Mouse (Mus musculus): ENCODE measurements around the gene Ccdc172. TPM values are rescaled to one million over a fixed set of nuclear protein-coding genes. Genes with fewer than 3 reads are reported as not detected.

Gene Ccdc172
- polyA plus RNA-seq, 1 experiment from 2014 or later, result not detected

GRCm38 (mm10) chr19:58536691-58537090 is 24.9 kb downstream of the Ccdc172 start:
- Histone ChIP-seq H3K27ac (replicated peaks in 1 of 2; ENCODE audit: control insufficient read depth in 1 of 2, insufficient read depth in 1 of 2, low read depth in 2 of 2, low read length in 2 of 2) (no peak overlapping the region), H3K4me3 (ENCODE audit: control insufficient read depth in 1 of 2, insufficient read depth in 1 of 2, low read depth in 1 of 2, low read length in 2 of 2) (no peak overlapping the region), H3K36me3 (ENCODE audit: control insufficient read depth, insufficient read depth, low read length) (no peaks in the 10 kb centered on the region), H3K4me1 (ENCODE audit: control insufficient read depth in 2 of 2, insufficient read depth in 2 of 2, low read length in 2 of 2) (peaks cover 2 to 3% of the 10 kb centered on the region in 2 experiments; a peak in 1 of 4 replicates), H3K9me3 (ENCODE audit: control insufficient read depth, low read length) (no peaks in the 10 kb centered on the region), H3K27me3 (ENCODE audit: control insufficient read depth, insufficient read depth, low read length) (no peaks in the 10 kb centered on the region), H3K4me2 (ENCODE audit: low read length) (no peak overlapping the region), H3K9ac (ENCODE audit: low read length) (no peak overlapping the region)
- 76% methylated on average over 10 of the region's 10 CpGs for WGBS
- no peak for ATAC-seq (ENCODE audit: insufficient number of reproducible peaks, insufficient read depth, low FRiP score, low read depth)

- no peak overlapping the region for H3K4me2 ChIP-seq (ENCODE audit: low read length)
- no peak overlapping the region for H3K9ac ChIP-seq (ENCODE audit: low read length)
- no peak for ATAC-seq (ENCODE audit: insufficient number of reproducible peaks, insufficient read depth, low FRiP score, low read depth)
- no peak overlapping the region for H3K4me3 ChIP-seq (ENCODE audit: control insufficient read depth in 1 of 2, insufficient read depth in 1 of 2, low read depth in 1 of 2, low read length in 2 of 2)
- H3K27ac ChIP-seq (replicated peaks in 1 of 2; ENCODE audit: control insufficient read depth in 1 of 2, insufficient read depth in 1 of 2, low read depth in 2 of 2, low read length in 2 of 2), result no peak overlapping the region
- H3K9me3 ChIP-seq (ENCODE audit: control insufficient read depth, low read length), result no peaks in the 10 kb centered on the region
- H3K4me1 ChIP-seq (ENCODE audit: control insufficient read depth in 2 of 2, insufficient read depth in 2 of 2, low read length in 2 of 2), result peaks cover 2 to 3% of the 10 kb centered on the region in 2 experiments; a peak in 1 of 4 replicates
- no peaks in the 10 kb centered on the region for H3K36me3 ChIP-seq (ENCODE audit: control insufficient read depth, insufficient read depth, low read length)
- 83% methylated on average over 5 of the region's 5 CpGs for WGBS
- H3K27me3 ChIP-seq (ENCODE audit: control insufficient read depth, insufficient read depth, low read length), result no peaks in the 10 kb centered on the region
Observed at GRCm38 (mm10) chr19:58540396-58540795, 28.6 kb downstream of the Ccdc172 start.

GRCm38 (mm10) chr19:58548367-58548766 is 36.6 kb downstream of the Ccdc172 start:
- H3K4me3 ChIP-seq (ENCODE audit: control insufficient read depth in 1 of 2, insufficient read depth in 1 of 2, low read depth in 1 of 2, low read length in 2 of 2), result no peak overlapping the region
- H3K4me2 ChIP-seq (ENCODE audit: low read length), result no peak overlapping the region
- H3K36me3 ChIP-seq (ENCODE audit: control insufficient read depth, insufficient read depth, low read length), result no peaks in the 10 kb centered on the region
- no peaks in the 10 kb centered on the region for H3K9me3 ChIP-seq (ENCODE audit: control insufficient read depth, low read length)
- no peak overlapping the region for H3K9ac ChIP-seq (ENCODE audit: low read length)
- 12% methylated on average over 4 of the region's 4 CpGs for WGBS
- H3K4me1 ChIP-seq (ENCODE audit: control insufficient read depth in 2 of 2, insufficient read depth in 2 of 2, low read length in 2 of 2), result peaks cover 0 to 4% of the 10 kb centered on the region in 2 experiments; a peak in 2 of 4 replicates
- H3K27ac ChIP-seq (replicated peaks in 1 of 2; ENCODE audit: control insufficient read depth in 1 of 2, insufficient read depth in 1 of 2, low read depth in 2 of 2, low read length in 2 of 2), result no peak overlapping the region
- H3K27me3 ChIP-seq (ENCODE audit: control insufficient read depth, insufficient read depth, low read length), result no peaks in the 10 kb centered on the region
- no peak for ATAC-seq (ENCODE audit: insufficient number of reproducible peaks, insufficient read depth, low FRiP score, low read depth)

DNA sequence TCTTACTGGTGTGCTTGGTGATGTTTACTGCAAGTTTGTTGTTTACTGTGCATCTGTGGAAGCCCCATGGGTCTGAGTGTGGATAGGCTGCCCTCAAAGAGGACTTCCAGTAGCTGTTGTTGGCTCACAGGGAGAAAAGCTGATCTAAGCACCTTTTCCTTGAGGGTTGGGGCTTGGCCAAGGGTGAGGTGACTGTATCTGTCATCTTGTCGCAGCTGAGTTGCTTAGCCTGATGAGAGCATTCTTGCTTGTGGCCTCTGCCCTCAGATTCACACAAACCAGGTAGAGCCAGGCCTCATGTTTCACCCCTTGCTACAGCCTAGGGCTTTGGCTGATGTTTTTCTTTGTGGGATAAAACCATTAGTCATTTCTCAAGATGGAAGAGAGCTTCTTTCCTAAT is 38.7 kb downstream of the Ccdc172 start:
- 33% methylated on average over 1 of the region's 1 CpGs for WGBS
- Histone ChIP-seq H3K36me3 (ENCODE audit: control insufficient read depth, insufficient read depth, low read length) (no peaks in the 10 kb centered on the region), H3K4me1 (ENCODE audit: control insufficient read depth in 2 of 2, insufficient read depth in 2 of 2, low read length in 2 of 2) (peaks cover 0 to 4% of the 10 kb centered on the region in 2 experiments; a peak in 2 of 4 replicates), H3K4me2 (ENCODE audit: low read length) (no peak overlapping the region), H3K9me3 (ENCODE audit: control insufficient read depth, low read length) (no peaks in the 10 kb centered on the region), H3K4me3 (ENCODE audit: control insufficient read depth in 1 of 2, insufficient read depth in 1 of 2, low read depth in 1 of 2, low read length in 2 of 2) (no peak overlapping the region), H3K27me3 (ENCODE audit: control insufficient read depth, insufficient read depth, low read length) (no peaks in the 10 kb centered on the region), H3K27ac (replicated peaks in 1 of 2; ENCODE audit: control insufficient read depth in 1 of 2, insufficient read depth in 1 of 2, low read depth in 2 of 2, low read length in 2 of 2) (no peak overlapping the region), H3K9ac (ENCODE audit: low read length) (no peak overlapping the region)
- no peak for ATAC-seq (ENCODE audit: insufficient number of reproducible peaks, insufficient read depth, low FRiP score, low read depth)

DNA sequence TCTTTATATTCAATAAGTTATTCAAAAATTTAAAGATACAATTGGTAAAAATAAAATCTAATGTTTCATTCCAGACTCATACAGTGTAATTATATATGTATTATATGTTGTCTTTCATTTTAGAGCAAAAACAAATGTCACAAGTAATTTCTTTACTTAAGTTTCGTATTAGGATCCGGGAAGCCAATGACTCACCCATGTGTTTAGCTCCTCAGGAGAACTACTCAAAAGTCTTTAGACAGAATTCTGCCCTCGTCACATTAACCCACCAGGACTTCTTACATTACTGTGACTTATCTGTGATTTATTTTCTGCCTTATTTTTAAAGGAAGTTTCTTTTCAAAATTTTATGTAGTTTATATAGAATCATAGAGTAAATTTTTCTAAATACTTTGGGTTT is 39.1 kb downstream of the Ccdc172 start:
- Histone ChIP-seq H3K9me3 (ENCODE audit: control insufficient read depth, low read length) (no peaks in the 10 kb centered on the region), H3K27me3 (ENCODE audit: control insufficient read depth, insufficient read depth, low read length) (no peaks in the 10 kb centered on the region), H3K4me1 (ENCODE audit: control insufficient read depth in 2 of 2, insufficient read depth in 2 of 2, low read length in 2 of 2) (peaks cover 0 to 1% of the 10 kb centered on the region in 2 experiments; a peak in 2 of 4 replicates), H3K9ac (ENCODE audit: low read length) (no peak overlapping the region), H3K36me3 (ENCODE audit: control insufficient read depth, insufficient read depth, low read length) (no peaks in the 10 kb centered on the region), H3K27ac (replicated peaks in 1 of 2; ENCODE audit: control insufficient read depth in 1 of 2, insufficient read depth in 1 of 2, low read depth in 2 of 2, low read length in 2 of 2) (no peak overlapping the region), H3K4me2 (ENCODE audit: low read length) (no peak overlapping the region), H3K4me3 (ENCODE audit: control insufficient read depth in 1 of 2, insufficient read depth in 1 of 2, low read depth in 1 of 2, low read length in 2 of 2) (no peak overlapping the region)
- WGBS, result 87% methylated on average over 3 of the region's 3 CpGs
- no peak for ATAC-seq (ENCODE audit: insufficient number of reproducible peaks, insufficient read depth, low FRiP score, low read depth)

GRCm38 (mm10) chr19:58554974-58555373 is 43.2 kb downstream of the Ccdc172 start:
- Histone ChIP-seq H3K4me2 (ENCODE audit: low read length) (no peak overlapping the region), H3K4me3 (ENCODE audit: control insufficient read depth in 1 of 2, insufficient read depth in 1 of 2, low read depth in 1 of 2, low read length in 2 of 2) (no peak overlapping the region), H3K9ac (ENCODE audit: low read length) (no peak overlapping the region), H3K4me1 (ENCODE audit: control insufficient read depth in 2 of 2, insufficient read depth in 2 of 2, low read length in 2 of 2) (no peaks in the 10 kb centered on the region), H3K27me3 (ENCODE audit: control insufficient read depth, insufficient read depth, low read length) (no peaks in the 10 kb centered on the region), H3K9me3 (ENCODE audit: control insufficient read depth, low read length) (no peaks in the 10 kb centered on the region), H3K27ac (replicated peaks in 1 of 2; ENCODE audit: control insufficient read depth in 1 of 2, insufficient read depth in 1 of 2, low read depth in 2 of 2, low read length in 2 of 2) (no peak overlapping the region), H3K36me3 (ENCODE audit: control insufficient read depth, insufficient read depth, low read length) (no peaks in the 10 kb centered on the region)
- 79% methylated on average over 2 of the region's 2 CpGs for WGBS
- no peak for ATAC-seq (ENCODE audit: insufficient number of reproducible peaks, insufficient read depth, low FRiP score, low read depth)

DNA sequence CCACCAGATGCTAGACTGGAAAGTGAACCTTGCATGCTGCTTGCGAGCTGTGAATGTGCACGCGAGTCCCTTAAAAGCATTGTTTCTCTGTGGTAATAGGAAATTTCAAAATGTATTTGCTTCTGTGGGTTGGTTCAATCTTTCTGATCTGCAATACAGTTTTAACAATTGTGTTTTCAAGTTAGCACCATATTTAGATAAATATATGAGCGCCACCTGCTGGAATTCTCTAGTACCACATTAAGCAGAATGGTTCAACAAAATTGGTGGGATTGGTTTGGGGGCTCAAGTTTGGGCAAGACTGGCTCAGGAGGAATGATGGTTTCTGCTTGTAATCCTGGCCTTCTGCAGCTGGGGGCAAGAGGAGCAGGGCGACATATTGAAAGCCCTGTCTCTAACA is 46.6 kb downstream of the Ccdc172 start:
- Histone ChIP-seq H3K4me1 (ENCODE audit: control insufficient read depth in 2 of 2, insufficient read depth in 2 of 2, low read length in 2 of 2) (no peaks in the 10 kb centered on the region), H3K4me2 (ENCODE audit: low read length) (no peak overlapping the region), H3K27ac (replicated peaks in 1 of 2; ENCODE audit: control insufficient read depth in 1 of 2, insufficient read depth in 1 of 2, low read depth in 2 of 2, low read length in 2 of 2) (no peak overlapping the region), H3K9ac (ENCODE audit: low read length) (no peak overlapping the region), H3K36me3 (ENCODE audit: control insufficient read depth, insufficient read depth, low read length) (no peaks in the 10 kb centered on the region), H3K4me3 (ENCODE audit: control insufficient read depth in 1 of 2, insufficient read depth in 1 of 2, low read depth in 1 of 2, low read length in 2 of 2) (no peak overlapping the region), H3K9me3 (ENCODE audit: control insufficient read depth, low read length) (no peaks in the 10 kb centered on the region), H3K27me3 (ENCODE audit: control insufficient read depth, insufficient read depth, low read length) (no peaks in the 10 kb centered on the region)
- 39% methylated on average over 5 of the region's 5 CpGs for WGBS
- no peak for ATAC-seq (ENCODE audit: insufficient number of reproducible peaks, insufficient read depth, low FRiP score, low read depth)

- no peaks in the 10 kb centered on the region for H3K27me3 ChIP-seq (ENCODE audit: control insufficient read depth, insufficient read depth, low read length)
- H3K4me2 ChIP-seq (ENCODE audit: low read length), result no peak overlapping the region
- no peaks in the 10 kb centered on the region for H3K4me1 ChIP-seq (ENCODE audit: control insufficient read depth in 2 of 2, insufficient read depth in 2 of 2, low read length in 2 of 2)
- no peak overlapping the region for H3K9ac ChIP-seq (ENCODE audit: low read length)
- H3K4me3 ChIP-seq (ENCODE audit: control insufficient read depth in 1 of 2, insufficient read depth in 1 of 2, low read depth in 1 of 2, low read length in 2 of 2), result no peak overlapping the region
- H3K9me3 ChIP-seq (ENCODE audit: control insufficient read depth, low read length), result no peaks in the 10 kb centered on the region
- H3K36me3 ChIP-seq (ENCODE audit: control insufficient read depth, insufficient read depth, low read length), result no peaks in the 10 kb centered on the region
- no peak for ATAC-seq (ENCODE audit: insufficient number of reproducible peaks, insufficient read depth, low FRiP score, low read depth)
- no peak overlapping the region for H3K27ac ChIP-seq (replicated peaks in 1 of 2; ENCODE audit: control insufficient read depth in 1 of 2, insufficient read depth in 1 of 2, low read depth in 2 of 2, low read length in 2 of 2)
- 92% methylated on average over 7 of the region's 7 CpGs for WGBS
Observed at GRCm38 (mm10) chr19:58562301-58562815, 50.6 kb downstream of the Ccdc172 start.

Data from heart, embryonic 14.5 days (tissue).